Mouse (Mus musculus): ENCODE data around the gene Fga. TPM values are rescaled to one million over a fixed set of nuclear protein-coding genes. Genes with fewer than 3 reads are reported as not detected.

Fga gene
- total and polyA plus RNA-seq, 3 experiments: not detected

DNA sequence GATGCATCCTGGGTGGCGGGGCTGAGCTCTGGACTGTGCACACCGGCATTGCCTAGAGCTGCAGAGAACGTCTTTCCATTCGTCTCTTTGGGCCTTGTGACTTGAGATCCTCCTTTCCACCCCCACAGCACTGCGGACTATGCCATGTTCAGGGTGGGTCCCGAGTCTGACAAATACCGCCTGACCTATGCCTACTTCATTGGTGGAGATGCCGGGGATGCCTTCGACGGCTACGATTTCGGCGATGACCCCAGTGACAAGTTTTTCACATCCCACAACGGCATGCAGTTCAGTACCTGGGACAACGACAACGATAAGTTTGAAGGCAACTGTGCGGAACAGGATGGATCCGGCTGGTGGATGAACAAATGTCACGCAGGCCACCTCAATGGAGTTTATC, 13.2 kb upstream of the Fga start:
- peaks cover 0 to 2% of the 10 kb centered on the region in 2 experiments; a peak in 1 of 4 replicates for H3K27me3 ChIP-seq (ENCODE audit: control insufficient read depth in 1 of 2, insufficient read depth in 2 of 2, low read length in 2 of 2)
- no peak for TF ChIP-seq ZKSCAN1 (IDR thresholded peaks at IDR 0.05; ENCODE audit: low read depth, low read length)
- no peak for TF ChIP-seq EP300 (IDR thresholded peaks at IDR 0.05; ENCODE audit: low read depth in 1 of 2, low read length in 2 of 2)
- TF ChIP-seq ETS1 (IDR thresholded peaks at IDR 0.05; ENCODE audit: low read depth, low read length): no peak
- no peak for TF ChIP-seq ELF1 (IDR thresholded peaks at IDR 0.05; ENCODE audit: low read depth, low read length)
- TF ChIP-seq POLR2A (IDR thresholded peaks at IDR 0.05; ENCODE audit: control insufficient read depth in 1 of 2, insufficient read depth in 1 of 2, low read depth in 1 of 2, low read length in 2 of 2, poor library complexity in 1 of 2): no peak
- no peak for TF ChIP-seq JUND (IDR thresholded peaks at IDR 0.05; ENCODE audit: low read depth, low read length)
- TF ChIP-seq GABPA (IDR thresholded peaks at IDR 0.05; ENCODE audit: low read depth, low read length): no peak
- TF ChIP-seq TCF12 (IDR thresholded peaks at IDR 0.05; ENCODE audit: low read depth, low read length): no peak
- no peak for TF ChIP-seq NRF1 (IDR thresholded peaks at IDR 0.05; ENCODE audit: insufficient read depth, low read depth, low read length, poor library complexity, severe bottlenecking)
- TF ChIP-seq MAZ (IDR thresholded peaks at IDR 0.05; ENCODE audit: low read depth, low read length): no peak
- TF ChIP-seq POLR2AphosphoS2 (IDR thresholded peaks at IDR 0.05; ENCODE audit: low read length): no peak
- no peak overlapping the region for H3K9ac ChIP-seq (ENCODE audit: control insufficient read depth, low read depth, low read length, poor library complexity, severe bottlenecking)
- no peaks in the 10 kb centered on the region for H3K79me2 ChIP-seq (ENCODE audit: control insufficient read depth, insufficient read depth, low read length, poor library complexity)
- DNase-seq (ENCODE audit: low read depth, low spot score): no peak
- no peak overlapping the region for H3K4me3 ChIP-seq (ENCODE audit: control insufficient read depth in 1 of 2, insufficient read depth in 1 of 2, low read depth in 2 of 2, low read length in 2 of 2)
- H3K27ac ChIP-seq (ENCODE audit: control insufficient read depth, low read depth, low read length): no peak overlapping the region
- no peaks in the 10 kb centered on the region for H3K4me1 ChIP-seq (ENCODE audit: control insufficient read depth in 1 of 2, insufficient read depth in 2 of 2, low read length in 2 of 2)
- H3K9me3 ChIP-seq (replicated peaks; ENCODE audit: insufficient read depth, low read length): no peaks in the 10 kb centered on the region
- no peaks in the 10 kb centered on the region for H3K36me3 ChIP-seq (ENCODE audit: control insufficient read depth in 1 of 2, insufficient read depth in 2 of 2, low read length in 2 of 2)

DNA sequence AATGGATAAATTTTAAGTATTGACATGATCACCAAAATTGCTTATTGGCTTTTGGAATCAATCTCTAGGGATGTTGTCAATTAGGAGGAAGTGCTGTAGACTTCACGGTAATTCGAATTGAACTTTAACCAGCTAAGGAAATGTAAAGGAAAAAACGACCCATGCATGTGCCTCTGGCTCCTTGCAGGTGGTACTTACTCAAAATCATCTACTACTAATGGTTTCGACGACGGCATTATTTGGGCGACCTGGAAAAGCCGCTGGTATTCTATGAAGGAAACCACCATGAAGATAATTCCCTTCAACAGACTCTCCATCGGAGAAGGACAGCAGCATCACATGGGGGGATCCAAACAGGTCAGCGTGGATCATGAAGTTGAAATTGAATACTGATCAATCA, 11.9 kb upstream of the Fga start:
- H3K4me3 ChIP-seq (ENCODE audit: control insufficient read depth in 1 of 2, insufficient read depth in 1 of 2, low read depth in 2 of 2, low read length in 2 of 2): no peak overlapping the region
- TF ChIP-seq MEF2A (IDR thresholded peaks at IDR 0.05; ENCODE audit: extremely low read depth, insufficient replicate concordance, low read depth, low read length, poor library complexity, severe bottlenecking) (no peak), ETS1 (IDR thresholded peaks at IDR 0.05; ENCODE audit: low read depth, low read length) (no peak), POLR2AphosphoS5 (IDR thresholded peaks at IDR 0.05; ENCODE audit: borderline replicate concordance, low read depth, low read length) (no peak)
- no peak overlapping the region for H3K27ac ChIP-seq (ENCODE audit: control insufficient read depth, low read depth, low read length)
- DNase-seq (ENCODE audit: low read depth, low spot score): no peak
- H3K4me1 ChIP-seq (ENCODE audit: control insufficient read depth in 1 of 2, insufficient read depth in 2 of 2, low read length in 2 of 2): no peaks in the 10 kb centered on the region
- H3K27me3 ChIP-seq (ENCODE audit: control insufficient read depth in 1 of 2, insufficient read depth in 2 of 2, low read length in 2 of 2): peaks cover 0 to 2% of the 10 kb centered on the region in 2 experiments; a peak in 1 of 4 replicates
- no peaks in the 10 kb centered on the region for H3K9me3 ChIP-seq (replicated peaks; ENCODE audit: insufficient read depth, low read length)
- no peak overlapping the region for H3K9ac ChIP-seq (ENCODE audit: control insufficient read depth, low read depth, low read length, poor library complexity, severe bottlenecking)
- H3K79me2 ChIP-seq (ENCODE audit: control insufficient read depth, insufficient read depth, low read length, poor library complexity): no peaks in the 10 kb centered on the region
- no peaks in the 10 kb centered on the region for H3K36me3 ChIP-seq (ENCODE audit: control insufficient read depth in 1 of 2, insufficient read depth in 2 of 2, low read length in 2 of 2)

DNA sequence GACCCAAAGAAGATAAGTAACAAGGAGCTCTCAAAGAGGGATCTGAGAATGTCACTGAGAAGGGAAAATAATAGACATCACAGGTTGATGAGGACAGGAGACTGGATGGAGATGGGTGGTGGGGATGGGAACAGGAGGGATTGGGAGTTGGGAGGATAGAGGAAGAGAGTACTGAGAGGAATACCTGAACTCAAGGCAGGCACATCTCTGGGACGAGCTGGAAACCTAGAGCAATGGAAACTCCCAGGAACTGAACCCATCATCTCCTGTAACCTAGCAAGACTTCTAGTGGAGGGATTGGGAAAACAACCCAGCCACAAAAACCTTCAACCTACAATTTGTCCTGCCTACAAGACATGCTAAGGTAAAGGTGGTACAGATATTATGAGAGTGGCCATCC, 9.6 kb upstream of the Fga start:
- peaks cover 0 to 2% of the 10 kb centered on the region in 2 experiments; a peak in 1 of 4 replicates for H3K27me3 ChIP-seq (ENCODE audit: control insufficient read depth in 1 of 2, insufficient read depth in 2 of 2, low read length in 2 of 2)
- no peak for TF ChIP-seq TAL1 (IDR thresholded peaks at IDR 0.05; ENCODE audit: low read length)
- TF ChIP-seq NRF1 (IDR thresholded peaks at IDR 0.05; ENCODE audit: insufficient read depth, low read depth, low read length, poor library complexity, severe bottlenecking): no peak
- TF ChIP-seq HCFC1 (IDR thresholded peaks at IDR 0.05; ENCODE audit: low read depth, low read length): no peak
- no peak for TF ChIP-seq POLR2A (IDR thresholded peaks at IDR 0.05; ENCODE audit: control insufficient read depth in 1 of 2, insufficient read depth in 1 of 2, low read depth in 1 of 2, low read length in 2 of 2, poor library complexity in 1 of 2)
- TF ChIP-seq RAD21 (IDR thresholded peaks at IDR 0.05; ENCODE audit: low read depth, low read length): no peak
- TF ChIP-seq GATA1 (IDR thresholded peaks at IDR 0.05; ENCODE audit: low read depth, low read length): no peak
- TF ChIP-seq MAFK (IDR thresholded peaks at IDR 0.05; ENCODE audit: borderline replicate concordance, low read depth, low read length): no peak
- no peak for TF ChIP-seq MYB (IDR thresholded peaks at IDR 0.05; ENCODE audit: low read depth, low read length)
- no peak for TF ChIP-seq CTCF (IDR thresholded peaks at IDR 0.05 in 2 of 3, conservative IDR thresholded peaks at IDR 0.05 in 1 of 3; ENCODE audit: control insufficient read depth in 1 of 3, insufficient read depth in 1 of 3, low read depth in 2 of 3, low read length in 3 of 3, poor library complexity in 1 of 3, severe bottlenecking in 1 of 3)
- TF ChIP-seq ZMIZ1 (IDR thresholded peaks at IDR 0.05; ENCODE audit: low read depth, low read length): no peak
- TF ChIP-seq EP300 (IDR thresholded peaks at IDR 0.05; ENCODE audit: low read depth in 1 of 2, low read length in 2 of 2): no peak
- TF ChIP-seq USF2 (IDR thresholded peaks at IDR 0.05; ENCODE audit: borderline replicate concordance in 1 of 2, insufficient read depth in 1 of 2, low read depth in 1 of 2, low read length in 2 of 2): no peak
- no peak for TF ChIP-seq ZKSCAN1 (IDR thresholded peaks at IDR 0.05; ENCODE audit: low read depth, low read length)
- TF ChIP-seq GABPA (IDR thresholded peaks at IDR 0.05; ENCODE audit: low read depth, low read length): no peak
- TF ChIP-seq MEF2A (IDR thresholded peaks at IDR 0.05; ENCODE audit: extremely low read depth, insufficient replicate concordance, low read depth, low read length, poor library complexity, severe bottlenecking): no peak
- no peak for TF ChIP-seq SMC3 (IDR thresholded peaks at IDR 0.05; ENCODE audit: low read depth, low read length)
- no peak for TF ChIP-seq TBP (IDR thresholded peaks at IDR 0.05; ENCODE audit: low read depth, low read length)
- no peak for TF ChIP-seq ELF1 (IDR thresholded peaks at IDR 0.05; ENCODE audit: low read depth, low read length)

More for the DNA sequence above, 9.6 kb upstream of the Fga start:
- no peaks in the 10 kb centered on the region for H3K36me3 ChIP-seq (ENCODE audit: control insufficient read depth in 1 of 2, insufficient read depth in 2 of 2, low read length in 2 of 2)
- no peak overlapping the region for H3K9ac ChIP-seq (ENCODE audit: control insufficient read depth, low read depth, low read length, poor library complexity, severe bottlenecking)
- no peak for DNase-seq (ENCODE audit: low read depth, low spot score)
- H3K4me1 ChIP-seq (ENCODE audit: control insufficient read depth in 1 of 2, insufficient read depth in 2 of 2, low read length in 2 of 2): no peaks in the 10 kb centered on the region
- no peak overlapping the region for H3K27ac ChIP-seq (ENCODE audit: control insufficient read depth, low read depth, low read length)
- no peaks in the 10 kb centered on the region for H3K79me2 ChIP-seq (ENCODE audit: control insufficient read depth, insufficient read depth, low read length, poor library complexity)
- no peak overlapping the region for H3K4me3 ChIP-seq (ENCODE audit: control insufficient read depth in 1 of 2, insufficient read depth in 1 of 2, low read depth in 2 of 2, low read length in 2 of 2)
- no peaks in the 10 kb centered on the region for H3K9me3 ChIP-seq (replicated peaks; ENCODE audit: insufficient read depth, low read length)

Measured in MEL (cell line).